Mouse (Mus musculus): Measurements from ENCODE around the gene Tmem119.

Tmem119 gene

DNA sequence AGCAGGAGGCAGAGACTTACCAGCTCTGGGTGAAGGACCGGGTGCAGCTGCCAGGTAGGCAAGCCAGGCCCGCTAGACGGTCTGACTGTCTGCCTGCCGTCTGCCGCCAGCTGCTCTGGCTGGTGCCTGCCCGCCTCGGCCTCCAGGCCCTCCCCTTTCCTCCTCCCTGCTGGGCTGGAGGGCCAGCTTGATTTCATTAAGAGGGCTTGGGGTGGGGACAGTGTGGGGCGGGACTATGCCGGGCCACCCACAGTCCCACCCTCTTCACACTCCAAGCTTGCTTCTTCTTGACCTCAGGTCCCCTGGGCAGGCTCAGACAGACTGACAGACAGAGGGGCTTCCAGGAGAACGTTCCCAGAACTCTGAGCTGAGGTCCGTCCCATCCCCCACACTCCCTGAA, at the start of gene Tmem119:
Gene Tmem119 (minus strand): TSS at position 237 of the 400 bp plus-strand sequence.
- no peak for DNase-seq (ENCODE audit: low read depth, low spot score)

GRCm38 (mm10) chr5:113847636-113848035, 47.3 kb upstream of the Tmem119 start:
- no peak for DNase-seq (ENCODE audit: low read depth, low spot score)

- DNase-seq (ENCODE audit: low read depth, low spot score): no peak
Observed at GRCm38 (mm10) chr5:113846656-113847055, 46.3 kb upstream of the Tmem119 start.

GRCm38 (mm10) chr5:113845627-113846026, 45.3 kb upstream of the Tmem119 start:
- no peak for DNase-seq (ENCODE audit: low read depth, low spot score)

GRCm38 (mm10) chr5:113844721-113845120, 44.4 kb upstream of the Tmem119 start:
- peak; percentile 73 for DNase-seq (ENCODE audit: low read depth, low spot score)

DNA sequence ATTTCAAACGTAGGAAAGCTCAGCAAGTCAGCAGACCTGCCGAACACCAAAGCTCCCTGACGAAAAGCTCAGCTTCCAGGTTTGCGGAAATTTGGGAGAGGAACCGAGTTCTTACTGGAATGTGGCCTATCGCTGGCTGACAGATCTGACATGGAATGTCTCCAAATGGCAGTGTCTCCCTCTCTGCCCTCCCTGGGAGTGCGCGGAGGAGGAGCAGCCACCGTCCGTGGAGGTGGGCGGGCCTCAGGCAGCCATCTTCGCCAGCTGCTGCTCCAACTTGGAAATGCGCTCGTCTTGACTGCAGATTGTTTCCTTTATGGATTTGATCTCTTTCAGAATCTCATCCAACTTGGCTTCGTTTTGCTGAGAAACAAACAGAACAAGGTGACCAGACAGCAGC, 43.8 kb upstream of the Tmem119 start:
- DNase-seq (ENCODE audit: low read depth, low spot score): no peak

GRCm38 (mm10) chr5:113842906-113843305, 42.6 kb upstream of the Tmem119 start:
- no peak for DNase-seq (ENCODE audit: low read depth, low spot score)

- DNase-seq (ENCODE audit: low read depth, low spot score): no peak
Observed at GRCm38 (mm10) chr5:113842244-113842643, 41.9 kb upstream of the Tmem119 start.

DNA sequence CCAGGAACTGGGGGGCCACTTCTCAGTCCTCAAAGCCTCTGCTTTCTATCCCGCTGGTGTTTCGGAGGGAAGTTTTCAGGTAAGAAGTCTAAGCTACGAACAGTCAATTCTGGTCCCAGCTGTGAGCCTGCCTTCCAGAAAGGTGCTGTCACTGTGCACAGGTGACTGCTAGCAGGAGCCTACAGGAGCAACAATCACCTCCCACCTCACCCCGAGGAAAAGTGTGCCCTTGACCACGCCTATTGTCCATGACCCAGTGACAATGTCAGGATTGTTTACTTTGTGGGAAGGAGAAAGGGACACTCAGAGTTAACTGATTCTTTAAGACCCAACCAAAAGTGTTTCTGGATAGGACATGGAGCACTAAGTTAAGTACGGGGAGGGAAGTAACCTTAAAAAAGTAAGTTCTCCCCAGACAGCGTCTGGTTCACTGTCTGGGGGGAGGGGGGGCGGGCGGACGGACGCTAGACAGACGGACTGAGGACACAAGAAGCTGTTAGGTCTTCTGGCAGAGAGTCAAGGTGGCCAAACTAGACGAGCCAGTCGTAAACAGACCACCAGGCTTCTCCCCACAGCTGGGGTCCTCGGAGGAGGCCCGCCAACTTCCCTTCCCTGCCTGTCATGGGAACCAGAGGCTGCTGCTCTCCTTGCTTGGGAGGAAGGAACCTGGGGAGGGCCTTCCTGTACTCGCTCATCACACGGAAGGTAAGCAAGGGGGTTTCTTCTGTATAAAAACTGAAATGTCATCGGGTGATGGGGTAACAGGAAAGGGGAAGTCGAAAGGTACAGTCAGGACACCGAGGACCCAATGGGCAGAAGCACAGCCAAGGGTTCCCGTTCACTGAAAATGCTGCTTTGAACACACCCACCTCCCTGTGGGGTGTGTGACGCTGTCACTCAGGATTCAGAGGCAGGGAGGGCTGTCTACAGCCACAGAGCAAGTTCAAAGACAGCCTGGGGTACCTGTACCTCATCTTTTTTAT, 41.2 kb upstream of the Tmem119 start:
- DNase-seq (ENCODE audit: low read depth, low spot score): no peak

DNA sequence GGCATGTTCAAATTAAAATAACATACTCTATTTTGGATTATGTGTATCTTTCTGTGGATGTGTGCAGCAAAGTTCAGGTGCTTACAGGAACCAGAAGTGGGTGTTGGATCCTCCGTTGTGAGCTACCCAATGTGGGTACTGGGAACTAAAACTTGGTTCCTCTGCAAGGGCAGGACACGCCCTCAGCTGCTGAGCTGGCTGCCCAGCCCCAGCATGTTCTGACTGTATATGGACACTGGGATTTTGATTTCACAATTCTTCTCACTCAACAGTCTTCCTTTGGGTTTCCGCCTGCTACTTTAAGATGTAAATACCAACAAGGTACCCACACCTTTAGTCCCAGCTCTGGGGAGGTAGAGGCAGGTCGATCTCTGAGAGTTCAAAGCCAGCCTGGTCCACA, 40.1 kb upstream of the Tmem119 start:
- no peak for DNase-seq (ENCODE audit: low read depth, low spot score)

GRCm38 (mm10) chr5:113836961-113837360, 36.6 kb upstream of the Tmem119 start:
- DNase-seq (ENCODE audit: low read depth, low spot score): no peak

GRCm38 (mm10) chr5:113833316-113833947, 33.1 kb upstream of the Tmem119 start:
- DNase-seq (ENCODE audit: low read depth, low spot score): no peak

GRCm38 (mm10) chr5:113832490-113832901, 32.2 kb upstream of the Tmem119 start, which contains the start of gene Selplg:
Gene Selplg (minus strand): TSS chr5:113832644.
- peak; percentile 88 for DNase-seq (ENCODE audit: low read depth, low spot score)

GRCm38 (mm10) chr5:113831741-113832140, 31.4 kb upstream of the Tmem119 start:
- no peak for DNase-seq (ENCODE audit: low read depth, low spot score)

DNA sequence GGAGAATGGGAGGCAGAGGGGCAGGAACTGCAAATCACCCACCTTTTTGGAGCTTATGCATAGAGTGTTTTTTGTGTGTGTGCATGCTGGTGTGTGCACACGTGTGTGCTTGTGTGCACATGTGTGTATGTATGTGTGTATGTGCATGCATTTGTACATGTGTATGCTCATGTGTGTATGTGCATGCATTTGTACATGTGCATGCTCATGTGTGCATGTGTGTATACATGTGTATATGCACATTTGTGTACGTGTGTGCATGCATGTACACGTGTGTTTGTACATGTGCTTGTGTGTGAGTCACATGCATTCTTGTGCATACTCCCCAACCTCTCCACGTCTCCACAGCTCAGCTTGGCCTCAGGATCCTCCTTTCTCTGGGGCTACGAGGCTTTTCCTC, 30.5 kb upstream of the Tmem119 start:
- DNase-seq (ENCODE audit: low read depth, low spot score): no peak

- DNase-seq (ENCODE audit: low read depth, low spot score): peak; percentile 90
Observed at GRCm38 (mm10) chr5:113830292-113830643, 30.0 kb upstream of the Tmem119 start.

GRCm38 (mm10) chr5:113829566-113830291, 29.4 kb upstream of the Tmem119 start:
- no peak for DNase-seq (ENCODE audit: low read depth, low spot score)

DNA sequence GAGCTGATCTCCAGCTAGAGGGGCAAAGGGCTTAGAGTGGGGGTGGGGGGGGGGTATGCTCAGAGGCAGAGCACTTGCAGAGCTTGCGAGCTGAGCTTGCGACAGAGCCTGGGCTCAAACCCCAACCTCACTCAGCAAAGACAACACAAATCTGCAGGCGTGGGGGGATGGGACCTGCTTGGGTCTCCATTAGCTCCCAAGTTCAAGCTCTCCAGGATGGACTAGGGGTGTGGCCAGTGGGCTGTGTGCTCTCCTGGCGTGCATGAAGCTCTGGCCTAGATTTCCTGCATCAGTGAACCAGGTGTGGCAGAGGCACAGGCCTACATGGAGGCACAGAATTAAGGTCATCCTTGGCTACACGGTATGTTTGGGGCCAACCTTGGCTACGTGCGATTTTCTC, 28.2 kb upstream of the Tmem119 start:
- no peak for DNase-seq (ENCODE audit: low read depth, low spot score)

DNA sequence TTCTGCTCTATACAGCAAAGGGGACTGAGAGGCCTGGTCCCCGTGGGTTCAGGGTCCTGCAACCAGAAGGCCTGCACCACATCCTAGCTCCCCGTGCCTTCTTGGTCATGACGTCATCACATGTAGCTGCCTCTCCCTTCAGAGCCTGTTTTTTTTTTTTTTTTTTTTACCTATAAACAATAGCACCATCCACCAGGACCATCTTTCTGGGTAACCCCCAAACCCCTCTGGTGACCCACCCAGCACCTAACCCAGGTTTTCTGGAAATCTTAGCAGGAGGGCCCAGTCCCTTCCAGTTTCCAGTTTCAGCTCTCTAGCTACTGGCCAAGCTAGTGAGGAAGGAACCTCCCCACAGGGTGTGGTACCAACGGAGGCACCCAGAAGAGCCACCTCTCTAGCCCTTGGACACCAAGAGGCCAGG, 27.7 kb upstream of the Tmem119 start:
- no peak for DNase-seq (ENCODE audit: low read depth, low spot score)

GRCm38 (mm10) chr5:113826619-113827018, 26.3 kb upstream of the Tmem119 start:
- no peak for DNase-seq (ENCODE audit: low read depth, low spot score)

DNA sequence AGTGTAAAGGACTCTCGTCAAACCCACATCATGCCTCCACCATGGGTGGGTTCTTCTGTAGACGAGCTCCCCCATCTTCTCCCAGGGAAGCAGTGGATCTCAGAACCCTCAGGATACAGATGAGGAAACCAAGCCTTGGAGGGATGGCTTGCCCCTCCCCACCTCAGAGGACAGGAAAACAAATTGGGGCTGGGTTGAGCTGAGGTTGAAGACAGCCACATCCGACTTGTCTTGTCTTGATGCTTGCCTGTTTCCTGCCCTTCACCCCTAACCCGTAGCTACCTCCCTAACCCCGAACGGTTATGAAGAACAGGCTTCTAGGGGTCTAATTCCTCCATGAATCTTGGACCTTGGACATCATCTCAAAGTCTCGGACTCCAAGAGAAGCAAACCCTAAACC, 25.2 kb upstream of the Tmem119 start:
- no peak for DNase-seq (ENCODE audit: low read depth, low spot score)

GRCm38 (mm10) chr5:113824228-113824627, 23.9 kb upstream of the Tmem119 start:
- DNase-seq (ENCODE audit: low read depth, low spot score): no peak
